Mouse (Mus musculus) ES-E14 (cell line): ENCODE results near the gene Plxnd1.

Experiments used
- CHD2 ChIP-seq: IDR thresholded peaks from 2 replicates; pipeline ENCODE4 v1.6.1; 2014; ENCODE audit warnings: mild to moderate bottlenecking, low read depth, low read length, inconsistent platforms
- MAFK ChIP-seq: IDR thresholded peaks from 2 replicates; pipeline ENCODE4 v1.6.1; 2014; ENCODE audit warnings: mild to moderate bottlenecking, low read depth, low read length, inconsistent platforms; ENCODE audit not compliant: insufficient read depth
- ZNF384 ChIP-seq: IDR thresholded peaks from 2 replicates; pipeline ENCODE4 v1.6.1; 2012; ENCODE audit warnings: low read depth, low read length, inconsistent platforms

DNA sequence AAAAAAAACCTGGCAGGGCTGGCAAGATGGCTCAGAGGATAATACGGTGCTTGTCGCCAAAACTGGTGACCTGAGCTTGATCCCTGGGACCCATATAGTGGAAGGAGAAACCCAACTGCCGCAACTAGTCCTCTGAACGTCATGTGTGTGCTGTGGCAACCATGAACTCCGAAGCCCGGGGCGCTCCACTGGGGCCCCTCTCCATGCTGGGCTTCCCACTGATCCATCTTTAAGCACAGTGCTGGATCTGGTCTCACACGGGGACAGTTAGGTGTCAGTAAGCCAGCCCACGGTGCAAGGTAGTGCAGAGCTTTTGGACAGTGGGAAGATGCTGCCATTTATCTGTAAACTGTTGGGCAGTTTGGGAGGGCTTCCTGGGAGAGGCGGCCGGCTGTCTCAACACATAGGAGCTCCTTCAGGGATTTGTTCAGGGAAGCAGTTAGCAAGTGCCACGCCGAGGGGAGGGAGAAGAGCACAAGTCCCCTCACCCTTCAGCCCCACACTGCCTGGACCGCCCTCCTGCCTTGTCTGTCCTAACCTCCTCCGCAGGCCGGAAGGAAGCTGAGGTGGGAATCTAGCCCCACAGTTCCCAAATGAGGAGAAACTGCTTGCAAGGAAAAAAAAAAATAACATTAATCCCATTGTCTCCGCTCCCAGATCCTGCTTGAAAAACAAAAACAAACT, 10.6 kb upstream of the Plxnd1 start:
- TF ChIP-seq CHD2 (no peak), MAFK (no peak), ZNF384 (no peak)
